In genomic region chr5:115835291-115835690, GRCm38 (mm10) we compare ENCODE assay signal across 10 mouse cellular contexts. TPM values are rescaled to one million over a fixed set of nuclear protein-coding genes. Genes with fewer than 3 reads are reported as not detected.
A peak's percentile ranks its signal among the peaks of the same experiment; 100 is the strongest.
DNase-seq lines count a peak whose midpoint lies in the region; ATAC-seq and TF ChIP-seq lines count a peak whose summit lies in the region.
"Had no signal": no experiment of that assay in that cellular context is flagged by ENCODE, and none has a peak within 500 bp of the region (broad histone marks: within the 10 kb centered on the region; RNA-seq: fewer than 3 reads in every experiment).

No protein-coding gene starts in this region.

- 46% methylated on average over 7 of the region's 7 CpGs for WGBS in kidney, adult 2 months
- WGBS in thymus, adult 2 months, result 66% methylated on average over 7 of the region's 7 CpGs
- WGBS in midbrain, embryonic 14.5 days, result 70% methylated on average over 7 of the region's 7 CpGs

- H3K4me1 ChIP-seq in kidney, adult 2 months (ENCODE audit: control insufficient read depth, insufficient read depth, low read length), result no peaks in the 10 kb centered on the region
- no peaks in the 10 kb centered on the region for H3K4me1 ChIP-seq in thymus, adult 2 months (replicated peaks; ENCODE audit: control insufficient read depth, insufficient read depth, low read length)
- no peaks in the 10 kb centered on the region for H3K4me1 ChIP-seq in midbrain, embryonic 14.5 days (ENCODE audit: control insufficient read depth, insufficient read depth, low read length)

- no peak for TF ChIP-seq POLR2A in kidney, adult 2 months (IDR thresholded peaks at IDR 0.05; ENCODE audit: low read depth, low read length)
- no peak for TF ChIP-seq POLR2A in thymus, adult 2 months (IDR thresholded peaks at IDR 0.05; ENCODE audit: control insufficient read depth, extremely low read depth, insufficient read depth, low read length, poor library complexity)

- TF ChIP-seq CTCF in kidney, adult 2 months (conservative IDR thresholded peaks at IDR 0.05; ENCODE audit: insufficient read depth, insufficient read length, low read depth, low read length), result peak; percentile 45
- TF ChIP-seq CTCF in thymus, adult 2 months (IDR thresholded peaks at IDR 0.05; ENCODE audit: borderline replicate concordance, control insufficient read depth, extremely low read depth, insufficient read depth, low read length, poor library complexity), result peak; percentile 53; the same call in 1 of the 2 replicates

- H3K4me3 ChIP-seq in kidney, adult 2 months (ENCODE audit: insufficient read depth, low read depth, low read length), result no peak overlapping the region
- H3K4me3 ChIP-seq in thymus, adult 2 months (ENCODE audit: control insufficient read depth, insufficient read depth, low read length), result no peak overlapping the region
- H3K4me3 ChIP-seq in midbrain, embryonic 14.5 days (replicated peaks; ENCODE audit: low read depth, low read length), result no peak overlapping the region
- H3K4me3 ChIP-seq: myocyte had no signal

- DNase-seq in kidney, adult 2 months, result no peak
- no peak for DNase-seq in kidney, postnatal 25 days
- DNase-seq in thymus, adult 2 months, result peak; percentile 37
- DNase-seq in thymus, adult 18-20 months, result no peak
- peak; percentile 20 for DNase-seq in induced T-regulatory cell, adult 2 months (ENCODE audit: low read depth)
- DNase-seq in midbrain, embryonic 14.5 days, result no peak
- no peak for DNase-seq in urinary bladder, adult 2 months (ENCODE audit: low spot score)
- DNase-seq in right cerebral cortex, adult 18-20 months, result no peak
- DNase-seq: heart, postnatal 36 days had no signal

- no peak overlapping the region for H3K4me2 ChIP-seq in midbrain, embryonic 14.5 days (ENCODE audit: low read length)

- H3K27me3 ChIP-seq in kidney, adult 2 months (replicated peaks; ENCODE audit: control insufficient read depth, insufficient read depth, low read length), result no peaks in the 10 kb centered on the region
- no peaks in the 10 kb centered on the region for H3K27me3 ChIP-seq in thymus, adult 2 months (ENCODE audit: control insufficient read depth, insufficient read depth, low read length)
- no peaks in the 10 kb centered on the region for H3K27me3 ChIP-seq in midbrain, embryonic 14.5 days (ENCODE audit: control insufficient read depth, insufficient read depth, low read length)

- no peak overlapping the region for H3K27ac ChIP-seq in kidney, adult 2 months (ENCODE audit: insufficient read depth, low read depth, low read length)
- H3K27ac ChIP-seq in thymus, adult 2 months (ENCODE audit: control insufficient read depth, insufficient read depth, low read length), result no peak overlapping the region
- no peak overlapping the region for H3K27ac ChIP-seq in midbrain, embryonic 14.5 days (replicated peaks; ENCODE audit: low read depth, low read length)

- no peaks in the 10 kb centered on the region for H3K36me3 ChIP-seq in kidney, adult 2 months (ENCODE audit: control insufficient read depth, insufficient read depth, low read length)
- H3K36me3 ChIP-seq in thymus, adult 2 months (ENCODE audit: control insufficient read depth, insufficient read depth, low read length), result no peaks in the 10 kb centered on the region
- no peaks in the 10 kb centered on the region for H3K36me3 ChIP-seq in midbrain, embryonic 14.5 days (ENCODE audit: control insufficient read depth, insufficient read depth, low read length)

- H3K9me3 ChIP-seq in midbrain, embryonic 14.5 days (ENCODE audit: control insufficient read depth, low read length), result no peaks in the 10 kb centered on the region

- no peak overlapping the region for H3K9ac ChIP-seq in midbrain, embryonic 14.5 days (replicated peaks; ENCODE audit: low read length)

- ATAC-seq in midbrain, embryonic 14.5 days (ENCODE audit: low FRiP score, low TSS enrichment), result no peak

RNA-seq across cellular contexts. Expression of gene Cit, which starts 9.8 kb away (rescaled TPM):
- polyA plus RNA-seq in kidney, adult 2 months (2012; rRNA removed), result 4.5 and 4.8 TPM in 2 replicates
- polyA plus RNA-seq in thymus, adult 2 months (2012; rRNA removed), result 14.1 and 21.9 TPM in 2 replicates
- polyA plus RNA-seq in midbrain, embryonic 14.5 days (2014; fragmentation: Nextera tagmentation; extraction: Ambion mirVana), result 17.0 and 19.1 TPM in 2 replicates
- polyA plus RNA-seq in urinary bladder, adult 2 months (2012; rRNA removed), result 4.9 and 7.7 TPM in 2 replicates

Comparison
In these comparisons a context has a peak if more than half of its experiments do, and no peak if none do; other contexts are left out.
1. DNase-seq: peak in thymus, adult 2 months (single experiment) and induced T-regulatory cell, adult 2 months (single experiment); none in kidney, adult 2 months (single experiment), kidney, postnatal 25 days (0 of 2), thymus, adult 18-20 months (0 of 2), midbrain, embryonic 14.5 days (single experiment), urinary bladder, adult 2 months (single experiment) and right cerebral cortex, adult 18-20 months (single experiment).